Mouse (Mus musculus) ovary, postnatal 14 days (tissue): Measurements from ENCODE around the gene Pigx.

ENCODE experiments used
- DNase-seq: peaks from one replicate; pipeline ENCODE4 v3.0.0; 2022; ENCODE audit warnings: low spot score

The Pigx gene

DNA sequence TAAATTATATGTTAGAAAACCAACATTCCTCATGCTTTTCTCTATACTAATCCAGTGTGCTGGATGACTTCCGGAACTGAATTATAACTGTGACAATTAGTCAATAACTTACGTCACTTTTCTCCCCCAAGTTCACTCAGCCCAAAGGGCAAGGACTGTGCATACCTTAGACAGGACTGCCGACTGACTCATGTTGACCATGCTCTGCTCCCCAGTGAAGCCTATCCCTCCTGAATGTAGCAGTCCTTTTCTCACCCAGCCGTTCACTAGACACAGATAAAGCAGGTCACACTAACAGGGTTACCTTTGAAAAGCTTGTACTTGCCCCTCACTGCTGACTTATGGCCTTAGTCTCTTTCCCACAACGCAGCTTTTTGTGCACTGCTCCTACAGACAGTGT, 40.7 kb downstream of the Pigx start:
- no peak for DNase-seq

DNA sequence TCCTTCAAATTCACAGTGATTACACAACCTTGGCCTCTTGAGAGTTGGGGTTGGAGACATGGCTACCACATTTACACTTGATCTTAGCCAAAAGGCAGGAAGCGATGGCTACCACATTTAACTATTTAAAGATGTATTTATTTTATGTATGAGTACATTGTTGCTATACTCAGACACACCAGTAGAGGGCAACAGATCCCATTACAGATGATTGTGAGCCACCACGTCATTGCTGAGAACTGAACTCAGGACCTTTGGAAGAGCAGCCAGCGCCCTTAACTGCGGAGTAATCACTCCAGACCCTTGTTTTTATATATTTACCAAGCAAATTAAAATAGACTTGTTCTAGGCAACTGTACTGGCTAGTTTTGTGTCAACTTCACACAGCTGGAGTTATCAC, 57.2 kb downstream of the Pigx start:
- DNase-seq: no peak
